Mouse (Mus musculus): ENCODE results near the gene Tmem92.

Tmem92 gene

GRCm38 (mm10) chr11:94782603-94783002, at the start of gene Tmem92:
Tmem92 (minus strand) TSS chr11:94782703.
- no peak for DNase-seq

GRCm38 (mm10) chr11:94828966-94829365, 46.5 kb upstream of the Tmem92 start:
- peak in 1 of 2 experiments; percentile 17 for DNase-seq

- DNase-seq: peak; percentile 42 to 53
Observed at GRCm38 (mm10) chr11:94819427-94819826, 36.9 kb upstream of the Tmem92 start.

GRCm38 (mm10) chr11:94818946-94819345, 36.4 kb upstream of the Tmem92 start:
- DNase-seq: peak in 1 of 2 experiments; percentile 10

- DNase-seq: peak; percentile 39 to 40
Observed at GRCm38 (mm10) chr11:94811537-94811936, 29.0 kb upstream of the Tmem92 start.

- no peak for DNase-seq
Observed at GRCm38 (mm10) chr11:94791700-94792099, 9.2 kb upstream of the Tmem92 start.

- DNase-seq: peak; percentile 83 to 87
Observed at GRCm38 (mm10) chr11:94785247-94785646, 2.7 kb upstream of the Tmem92 start.

- no peak for DNase-seq
Observed at GRCm38 (mm10) chr11:94774887-94775497, 7.5 kb downstream of the Tmem92 start.

- DNase-seq: no peak
Observed at GRCm38 (mm10) chr11:94773851-94774250, 8.7 kb downstream of the Tmem92 start.

GRCm38 (mm10) chr11:94772363-94773055, 10.0 kb downstream of the Tmem92 start:
- DNase-seq: no peak

- DNase-seq: no peak
Observed at GRCm38 (mm10) chr11:94767241-94767640, 15.3 kb downstream of the Tmem92 start.

- DNase-seq: peak; percentile 10 to 31
Observed at GRCm38 (mm10) chr11:94762775-94763174, 19.7 kb downstream of the Tmem92 start.

- DNase-seq: no peak
Observed at GRCm38 (mm10) chr11:94762281-94762680, 20.2 kb downstream of the Tmem92 start.

- DNase-seq: no peak
Observed at GRCm38 (mm10) chr11:94760799-94761198, 21.7 kb downstream of the Tmem92 start.

- DNase-seq: no peak
Observed at GRCm38 (mm10) chr11:94760364-94760763, 22.1 kb downstream of the Tmem92 start.

- DNase-seq: no peak
Observed at GRCm38 (mm10) chr11:94759916-94760315, 22.6 kb downstream of the Tmem92 start.

- no peak for DNase-seq
Observed at GRCm38 (mm10) chr11:94752946-94753713, 29.4 kb downstream of the Tmem92 start.

GRCm38 (mm10) chr11:94741732-94742272, 40.7 kb downstream of the Tmem92 start, which contains the start of gene Cdc34b:
Cdc34b (plus strand) TSS chr11:94741782.
- no peak for DNase-seq

- no peak for DNase-seq
Observed at GRCm38 (mm10) chr11:94735746-94736145, 46.8 kb downstream of the Tmem92 start.

GRCm38 (mm10) chr11:94732773-94733172, 49.7 kb downstream of the Tmem92 start:
- DNase-seq: peak; percentile 31 to 59

- no peak for DNase-seq
Observed at GRCm38 (mm10) chr11:94731229-94731628, 51.3 kb downstream of the Tmem92 start.

GRCm38 (mm10) chr11:94730261-94730660, 52.2 kb downstream of the Tmem92 start:
- DNase-seq: peak; percentile 82 to 83

GRCm38 (mm10) chr11:94729565-94729964, 52.9 kb downstream of the Tmem92 start:
- DNase-seq: peak in 1 of 2 experiments; percentile 27

Data from kidney, postnatal 4 days (tissue).